Mouse (Mus musculus) intestine, embryonic 15.5 days (tissue): ENCODE measurements around the gene Stac2. TPM values are rescaled to one million over a fixed set of nuclear protein-coding genes. Genes with fewer than 3 reads are reported as not detected.

ENCODE experiments used
- ATAC-seq: fragments of 200-750 bp; cut with Nextera tagmentation; 2 replicates; pipeline ENCODE4 v1.8.0; 2017; ENCODE audit warnings: moderate TSS enrichment, moderate library complexity
- H3K27ac ChIP-seq: fragments of 300-500 bp; sonication (generic); 2 replicates; pipeline ENCODE4 v1.5.1; 2015; ENCODE audit warnings: mild to moderate bottlenecking, inconsistent platforms
- H3K27me3 ChIP-seq: fragments of 300-500 bp; sonication (generic); replicated peaks from 2 replicates; pipeline ENCODE4 v1.6.1; 2015; ENCODE audit warnings: inconsistent platforms
- H3K36me3 ChIP-seq: fragments of 300-500 bp; sonication (generic); 2 replicates; pipeline ENCODE4 v1.6.1; 2015; ENCODE audit warnings: inconsistent platforms
- H3K4me1 ChIP-seq: fragments of 300-500 bp; sonication (generic); replicated peaks from 2 replicates; pipeline ENCODE4 v1.6.1; 2015; ENCODE audit warnings: inconsistent platforms
- H3K4me2 ChIP-seq: fragments of 300-500 bp; sonication (generic); replicated peaks from 2 replicates; pipeline ENCODE4 v1.6.1; 2015; ENCODE audit warnings: mild to moderate bottlenecking, inconsistent platforms
- H3K4me3 ChIP-seq: fragments of 300-500 bp; sonication (generic); replicated peaks from 2 replicates; pipeline ENCODE4 v1.5.1; 2015; ENCODE audit warnings: inconsistent platforms
- H3K9ac ChIP-seq: fragments of 300-500 bp; sonication (generic); 2 replicates; pipeline ENCODE4 v1.6.1; 2015; ENCODE audit warnings: inconsistent platforms
- H3K9me3 ChIP-seq: fragments of 300-500 bp; sonication (generic); 2 replicates; pipeline ENCODE4 v1.6.1; 2016; ENCODE audit warnings: inconsistent platforms
- whole genome bisulfite sequencing: fragments of 180-500 bp; shearing (Covaris S2); methylation state at CpG from one replicate; pipeline ENCODE4 v1.1.7; 2015; 5-methylcytosine and 5-hydroxymethylcytosine counted together
- polyA plus RNA-seq: library from polyadenylated mRNA; unstranded; fragments of >200 nt; fragmentation: Nextera tagmentation; extraction: Ambion mirVana; gene quantifications from 2 replicates; pipeline ENCODE4 v1.2.1, GENCODE M21; 2015

Gene Stac2
- polyA plus RNA-seq: 0.16 and 0.29 TPM in 2 replicates

DNA sequence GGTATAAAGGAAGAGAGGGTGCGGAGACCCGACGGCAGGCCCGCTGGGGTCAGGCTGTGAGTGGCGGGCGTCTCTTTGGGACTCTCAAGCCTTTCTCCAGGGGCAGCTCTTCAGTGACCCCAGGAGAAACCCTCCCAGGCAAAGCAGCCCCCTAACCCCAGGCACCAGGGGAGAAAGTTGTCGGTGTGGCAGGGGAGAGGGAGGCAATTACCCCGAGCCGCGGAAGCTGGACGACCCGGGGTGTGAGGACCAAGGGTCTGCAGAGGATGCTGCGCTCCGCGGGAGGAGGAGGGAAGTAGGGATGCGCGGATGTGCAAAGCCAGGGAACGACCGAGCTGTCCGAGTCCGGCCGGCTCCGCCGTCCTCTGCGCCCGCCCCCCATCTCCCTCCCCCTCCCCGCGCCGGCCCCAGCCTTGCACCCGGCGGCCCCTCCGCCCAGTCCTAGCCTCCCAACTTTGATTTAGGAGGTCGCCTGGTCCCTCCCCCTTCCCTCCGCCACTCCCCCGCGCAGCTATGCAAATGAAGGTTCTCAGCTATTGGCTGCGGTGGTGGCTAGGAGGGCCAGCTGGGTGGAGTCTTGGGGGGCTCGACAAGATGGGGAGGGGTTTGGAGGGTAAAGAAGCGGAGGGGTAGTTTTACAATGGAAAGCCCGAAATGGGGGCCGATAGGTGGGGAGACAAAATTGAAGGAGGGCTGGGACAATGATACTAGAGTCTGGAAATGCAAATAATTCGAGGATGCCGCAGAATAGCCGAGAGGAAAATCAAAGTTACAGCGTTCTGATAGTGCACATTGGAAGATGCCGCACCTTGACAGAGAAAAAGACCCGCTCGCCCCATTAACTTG lies at the start of gene Stac2:
Gene Stac2 (minus strand): TSS at position 474 of the 846 bp plus-strand sequence.
- ATAC-seq: peak; percentile 86
- peaks cover 51% of the 10 kb centered on the region for H3K27me3 ChIP-seq
- 2% methylated on average over 46 of the region's 48 CpGs for WGBS
- H3K9ac ChIP-seq: peak within 1 kb of the TSS; percentile 28
- H3K9me3 ChIP-seq: no peaks in the 10 kb centered on the region
- H3K4me3 ChIP-seq: peak within 1 kb of the TSS; percentile 43
- H3K4me1 ChIP-seq: peaks cover 20% of the 10 kb centered on the region
- no peaks in the 10 kb centered on the region for H3K36me3 ChIP-seq
- 0 out of 2 replicates have a peak within 1 kb of the TSS, but pooled peaks have one; percentile 22 for H3K27ac ChIP-seq
- H3K4me2 ChIP-seq: peak within 1 kb of the TSS; percentile 91

- ATAC-seq: no peak
- no peak overlapping the region for H3K27ac ChIP-seq
- no peaks in the 10 kb centered on the region for H3K9me3 ChIP-seq
- peaks cover 8% of the 10 kb centered on the region for H3K36me3 ChIP-seq
- H3K4me3 ChIP-seq: no peak overlapping the region
- H3K27me3 ChIP-seq: no peaks in the 10 kb centered on the region
- H3K4me1 ChIP-seq: no peaks in the 10 kb centered on the region
- no peak overlapping the region for H3K4me2 ChIP-seq
- no peak overlapping the region for H3K9ac ChIP-seq
- 93% methylated on average over 3 of the region's 3 CpGs for WGBS
Observed at GRCm38 (mm10) chr11:98101332-98101731, 48.1 kb upstream of the Stac2 start.

DNA sequence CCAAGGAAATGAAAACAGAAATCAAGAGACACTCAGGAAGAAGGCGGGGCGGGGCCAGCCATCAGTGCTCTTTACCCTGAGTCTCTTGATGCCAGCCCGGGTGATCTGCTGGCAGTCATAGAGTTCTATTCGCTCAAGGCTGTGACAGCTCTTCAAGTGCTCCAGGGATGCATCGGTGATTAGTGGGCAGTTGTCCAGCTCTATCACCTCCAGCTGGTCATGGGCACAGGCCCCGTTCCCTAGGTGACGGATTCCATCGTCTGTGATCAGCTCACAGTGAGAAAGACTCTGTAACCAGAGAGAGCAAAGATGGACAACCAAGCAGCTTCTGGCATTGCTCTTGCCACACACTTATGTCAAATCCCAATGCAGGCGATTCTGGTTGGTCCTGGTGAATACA lies 37.3 kb upstream of the Stac2 start:
- H3K4me1 ChIP-seq: no peaks in the 10 kb centered on the region
- H3K4me3 ChIP-seq: no peak overlapping the region
- no peak overlapping the region for H3K27ac ChIP-seq
- 90% methylated on average over 9 of the region's 9 CpGs for WGBS
- H3K36me3 ChIP-seq: 0 out of 2 replicates have a peak, but pooled peaks cover 7% of the 10 kb centered on the region
- no peak overlapping the region for H3K4me2 ChIP-seq
- no peaks in the 10 kb centered on the region for H3K9me3 ChIP-seq
- no peak for ATAC-seq
- no peak overlapping the region for H3K9ac ChIP-seq
- no peaks in the 10 kb centered on the region for H3K27me3 ChIP-seq

DNA sequence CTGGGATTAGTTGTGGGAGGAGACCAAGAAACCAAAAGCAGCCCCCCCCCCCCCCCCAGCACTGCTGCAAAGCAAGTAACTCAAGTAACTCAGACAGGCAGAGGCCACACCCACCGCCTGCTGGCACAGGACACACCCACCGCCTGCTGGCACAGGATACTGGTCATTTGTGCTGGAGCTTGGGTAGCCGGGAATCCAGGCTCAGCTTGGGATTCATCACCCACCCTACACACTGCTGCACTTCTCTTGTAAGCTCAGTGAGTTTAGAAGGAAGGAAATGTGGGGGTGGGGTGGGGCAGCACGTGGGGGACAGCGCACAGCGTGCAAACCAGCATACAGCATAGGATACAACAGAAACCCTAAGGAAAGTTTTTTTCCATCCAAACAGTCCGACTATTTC lies 35.0 kb upstream of the Stac2 start:
- no peak overlapping the region for H3K4me2 ChIP-seq
- no peaks in the 10 kb centered on the region for H3K9me3 ChIP-seq
- H3K27me3 ChIP-seq: no peaks in the 10 kb centered on the region
- no peak overlapping the region for H3K9ac ChIP-seq
- 0 out of 2 replicates have a peak, but pooled peaks cover 7% of the 10 kb centered on the region for H3K36me3 ChIP-seq
- WGBS: 50% methylated on average over 7 of the region's 7 CpGs
- H3K27ac ChIP-seq: no peak overlapping the region
- H3K4me3 ChIP-seq: no peak overlapping the region
- H3K4me1 ChIP-seq: no peaks in the 10 kb centered on the region
- peak; percentile 45; the same call in 1 of the 2 replicates for ATAC-seq

- Histone ChIP-seq H3K9me3 (no peaks in the 10 kb centered on the region), H3K27me3 (no peaks in the 10 kb centered on the region), H3K36me3 (0 out of 2 replicates have a peak, but pooled peaks cover 4% of the 10 kb centered on the region), H3K4me2 (no peak overlapping the region), H3K27ac (no peak overlapping the region), H3K4me1 (no peaks in the 10 kb centered on the region), H3K9ac (no peak overlapping the region), H3K4me3 (no peak overlapping the region)
- ATAC-seq: no peak
- 75% methylated on average over 7 of the region's 7 CpGs for whole genome bisulfite sequencing
Observed at GRCm38 (mm10) chr11:98086574-98086973, 33.3 kb upstream of the Stac2 start.

DNA sequence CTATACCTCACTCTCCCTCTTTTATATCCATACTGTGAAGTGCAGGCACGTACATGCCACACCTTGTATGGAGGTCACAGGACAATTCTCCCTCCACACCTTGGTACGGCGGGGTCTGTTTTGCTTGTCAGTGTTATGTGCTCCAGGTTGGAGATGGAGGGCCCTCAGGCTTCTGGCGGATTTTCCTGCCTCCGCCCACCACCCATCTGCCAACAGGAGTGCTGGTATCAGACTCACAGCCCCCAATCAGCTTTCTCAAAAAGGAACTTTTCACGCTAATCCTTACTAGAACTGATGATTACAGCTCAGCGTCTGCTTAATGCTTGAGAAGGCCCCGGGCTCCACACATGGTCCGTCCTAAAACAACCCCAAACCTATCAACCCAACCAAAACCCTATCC lies 32.9 kb upstream of the Stac2 start:
- H3K9ac ChIP-seq: no peak overlapping the region
- no peaks in the 10 kb centered on the region for H3K4me1 ChIP-seq
- H3K9me3 ChIP-seq: no peaks in the 10 kb centered on the region
- no peak for ATAC-seq
- no peaks in the 10 kb centered on the region for H3K27me3 ChIP-seq
- H3K36me3 ChIP-seq: 0 out of 2 replicates have a peak, but pooled peaks cover 2% of the 10 kb centered on the region
- H3K4me3 ChIP-seq: no peak overlapping the region
- 90% methylated on average over 9 of the region's 9 CpGs for WGBS
- no peak overlapping the region for H3K4me2 ChIP-seq
- H3K27ac ChIP-seq: no peak overlapping the region

DNA sequence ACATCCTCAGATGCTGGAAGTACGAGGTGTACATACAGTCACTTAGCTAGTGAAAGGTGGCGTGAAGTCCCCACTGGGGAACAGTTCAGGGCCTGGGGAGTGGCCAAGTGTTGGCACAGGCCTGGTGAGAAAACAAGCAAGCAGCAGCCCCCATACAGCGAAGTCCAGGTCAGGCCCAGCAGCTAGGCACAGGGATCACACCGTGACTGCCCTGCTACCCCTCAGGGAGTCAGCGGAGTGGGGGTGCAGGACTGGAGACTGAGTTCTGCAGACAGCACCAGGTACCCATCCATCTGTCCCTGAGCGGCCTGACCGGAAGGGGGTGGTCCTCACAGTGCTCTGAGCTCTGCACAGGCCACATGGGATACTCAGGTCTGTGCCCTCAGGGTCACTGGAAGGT lies 29.5 kb upstream of the Stac2 start:
- Histone ChIP-seq H3K9me3 (no peaks in the 10 kb centered on the region), H3K36me3 (no peaks in the 10 kb centered on the region), H3K4me3 (no peak overlapping the region), H3K27ac (no peak overlapping the region), H3K9ac (no peak overlapping the region), H3K4me2 (no peak overlapping the region), H3K4me1 (no peaks in the 10 kb centered on the region), H3K27me3 (no peaks in the 10 kb centered on the region)
- 86% methylated on average over 7 of the region's 7 CpGs for WGBS
- ATAC-seq: no peak

DNA sequence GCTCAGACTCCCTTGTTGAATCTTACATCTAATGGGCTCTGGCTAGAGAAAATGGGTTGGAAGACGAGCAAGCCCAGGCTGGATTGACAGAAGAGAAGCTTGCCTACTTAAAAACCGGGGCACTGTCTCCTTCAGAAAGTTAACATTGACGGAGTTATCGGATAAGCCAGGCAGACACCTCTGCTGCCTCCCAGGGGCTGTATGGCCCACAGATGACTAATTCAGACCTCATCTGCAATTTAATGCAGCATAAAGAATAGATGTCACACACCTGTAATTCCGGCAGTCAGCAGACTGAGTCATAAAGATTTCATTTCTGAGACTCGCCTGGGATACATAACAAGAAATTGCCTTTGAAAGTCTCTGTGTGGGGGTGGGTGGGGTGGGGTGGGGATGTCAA lies 27.2 kb upstream of the Stac2 start:
- Histone ChIP-seq H3K27me3 (no peaks in the 10 kb centered on the region), H3K4me2 (no peak overlapping the region), H3K36me3 (no peaks in the 10 kb centered on the region), H3K4me1 (no peaks in the 10 kb centered on the region), H3K27ac (no peak overlapping the region), H3K9ac (no peak overlapping the region), H3K9me3 (no peaks in the 10 kb centered on the region), H3K4me3 (no peak overlapping the region)
- ATAC-seq: no peak
- 84% methylated on average over 6 of the region's 6 CpGs for WGBS

GRCm38 (mm10) chr11:98077086-98077485 lies 23.8 kb upstream of the Stac2 start:
- 73% methylated on average over 8 of the region's 8 CpGs for WGBS
- no peaks in the 10 kb centered on the region for H3K9me3 ChIP-seq
- H3K27ac ChIP-seq: no peak overlapping the region
- no peak overlapping the region for H3K9ac ChIP-seq
- H3K27me3 ChIP-seq: no peaks in the 10 kb centered on the region
- ATAC-seq: no peak
- no peak overlapping the region for H3K4me3 ChIP-seq
- no peak overlapping the region for H3K4me2 ChIP-seq
- H3K4me1 ChIP-seq: no peaks in the 10 kb centered on the region
- no peaks in the 10 kb centered on the region for H3K36me3 ChIP-seq

DNA sequence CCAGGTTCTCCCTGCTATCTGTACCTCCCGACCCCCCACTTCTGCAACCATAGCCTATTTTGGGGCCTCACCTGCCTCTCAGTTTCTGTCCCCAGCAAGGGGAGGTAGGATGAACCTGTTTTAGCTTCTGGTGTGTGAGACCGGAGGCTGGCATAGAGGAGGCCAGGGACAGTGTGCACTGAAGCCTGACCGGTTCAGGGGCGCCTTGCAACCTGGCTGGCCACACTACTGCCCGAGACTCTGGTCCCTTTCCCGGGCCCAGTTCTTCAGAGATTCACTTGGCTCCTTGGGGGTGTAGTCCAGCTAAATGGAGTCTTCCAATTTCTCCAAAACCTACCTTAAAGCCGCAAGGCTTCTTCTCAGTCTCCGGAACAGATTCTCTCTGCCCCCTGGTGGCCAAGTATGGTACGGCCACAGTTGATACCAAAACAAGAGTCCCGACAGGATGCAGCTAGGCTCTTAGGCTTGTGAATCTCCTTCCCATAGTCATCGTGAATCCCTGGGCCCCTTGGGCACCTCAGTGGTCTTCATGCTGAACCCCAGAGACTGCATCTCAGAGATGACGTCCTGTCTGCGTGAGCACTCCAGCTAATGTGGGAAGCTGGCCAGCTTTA lies 22.0 kb upstream of the Stac2 start:
- Histone ChIP-seq H3K9ac (no peak overlapping the region), H3K9me3 (no peaks in the 10 kb centered on the region), H3K36me3 (no peaks in the 10 kb centered on the region), H3K27ac (no peak overlapping the region), H3K4me2 (no peak overlapping the region), H3K4me3 (no peak overlapping the region), H3K27me3 (no peaks in the 10 kb centered on the region), H3K4me1 (no peaks in the 10 kb centered on the region)
- WGBS: 22% methylated on average over 13 of the region's 13 CpGs
- ATAC-seq: peak; percentile 31; the same call in 1 of the 2 replicates

DNA sequence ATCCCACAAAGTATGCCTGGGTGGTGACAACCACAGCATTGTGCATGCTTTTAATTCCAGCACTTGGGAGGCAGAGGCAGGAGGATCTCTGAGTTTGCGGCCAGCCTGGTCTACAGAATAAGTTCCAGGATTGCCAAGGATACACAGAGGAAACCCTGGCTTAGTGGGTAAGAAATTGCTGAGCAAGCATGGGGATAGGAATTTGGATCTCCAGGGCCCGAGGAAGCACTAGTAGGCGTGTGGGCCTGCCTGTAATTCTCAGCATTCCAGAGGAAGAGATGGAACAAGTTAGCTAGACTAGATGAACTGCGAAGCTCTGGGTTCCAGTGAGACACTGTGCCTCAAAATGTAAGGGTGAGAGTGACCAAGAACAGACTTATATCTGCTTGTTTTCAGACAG lies 20.2 kb upstream of the Stac2 start:
- Histone ChIP-seq H3K9me3 (no peaks in the 10 kb centered on the region), H3K36me3 (no peaks in the 10 kb centered on the region), H3K4me2 (no peak overlapping the region), H3K4me3 (no peak overlapping the region), H3K9ac (no peak overlapping the region), H3K4me1 (no peaks in the 10 kb centered on the region), H3K27me3 (no peaks in the 10 kb centered on the region), H3K27ac (no peak overlapping the region)
- whole genome bisulfite sequencing: 84% methylated on average over 4 of the region's 4 CpGs
- no peak for ATAC-seq

GRCm38 (mm10) chr11:98067255-98067654 lies 14.0 kb upstream of the Stac2 start:
- no peaks in the 10 kb centered on the region for H3K4me1 ChIP-seq
- WGBS: 94% methylated on average over 21 of the region's 21 CpGs
- no peaks in the 10 kb centered on the region for H3K27me3 ChIP-seq
- H3K4me2 ChIP-seq: no peak overlapping the region
- no peak overlapping the region for H3K9ac ChIP-seq
- H3K9me3 ChIP-seq: no peaks in the 10 kb centered on the region
- ATAC-seq: no peak
- no peak overlapping the region for H3K27ac ChIP-seq
- H3K4me3 ChIP-seq: no peak overlapping the region
- no peaks in the 10 kb centered on the region for H3K36me3 ChIP-seq
